Mouse (Mus musculus) bone marrow, adult 2 months (tissue): ENCODE measurements around the gene Fkbp7.

Experiments
- CTCF ChIP-seq: fragments of 200-500 bp; IDR thresholded peaks from 2 replicates; pipeline ENCODE4 v1.5.1; 2011; ENCODE audit warnings: low read length, control low read depth; ENCODE audit not compliant: control insufficient read depth, insufficient read depth
- POLR2A ChIP-seq: fragments of 200-500 bp; IDR thresholded peaks from 2 replicates; pipeline ENCODE4 v1.6.1; 2011; ENCODE audit warnings: low read depth, mild to moderate bottlenecking, control low read depth, low read length, borderline replicate concordance; ENCODE audit not compliant: control insufficient read depth

DNA sequence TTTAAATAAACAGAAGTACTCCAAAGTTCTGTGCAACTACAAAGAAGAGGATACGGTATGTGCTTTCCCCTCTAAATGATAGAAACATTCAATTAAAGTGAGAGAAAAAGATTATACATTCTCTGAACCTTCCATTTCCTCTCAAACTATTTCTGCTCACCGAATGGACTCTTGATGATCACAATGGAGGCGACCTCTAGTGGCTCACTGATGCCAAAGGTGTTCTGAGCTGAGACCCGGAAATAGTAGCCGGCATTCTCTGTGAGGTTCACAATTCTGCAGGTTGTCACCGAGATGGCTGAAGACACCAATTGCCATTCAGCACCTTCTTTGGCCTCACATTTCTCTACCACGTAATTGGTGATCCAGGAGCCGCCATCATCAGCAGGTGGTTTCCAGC lies 42.1 kb upstream of the Fkbp7 start:
- TF ChIP-seq POLR2A (no peak), CTCF (no peak)
